Mouse (Mus musculus): ENCODE measurements around the gene Krt80. TPM values are rescaled to one million over a fixed set of nuclear protein-coding genes. Genes with fewer than 3 reads are reported as not detected.

Gene Krt80
- polyA plus RNA-seq, 1 experiment: 15.6 TPM

- H3K4me3 ChIP-seq (ENCODE audit: insufficient read depth, low read length): no peak overlapping the region
- no peak overlapping the region for H3K27ac ChIP-seq (ENCODE audit: insufficient read depth, low read depth, low read length)
- H3K4me1 ChIP-seq (ENCODE audit: control insufficient read depth, insufficient read depth, low read length): no peaks in the 10 kb centered on the region
- TF ChIP-seq POLR2A (IDR thresholded peaks at IDR 0.05; ENCODE audit: borderline replicate concordance, low read depth, low read length) (no peak), CTCF (IDR thresholded peaks at IDR 0.05; ENCODE audit: low read depth, low read length) (no peak)
These were observed 24.9 kb upstream of the Krt80 start for GRCm38 (mm10) chr15:101394908-101395307.

GRCm38 (mm10) chr15:101392251-101392650 lies 22.3 kb upstream of the Krt80 start:
- Histone ChIP-seq H3K27ac (ENCODE audit: insufficient read depth, low read depth, low read length) (no peak overlapping the region), H3K4me3 (ENCODE audit: insufficient read depth, low read length) (no peak overlapping the region), H3K4me1 (ENCODE audit: control insufficient read depth, insufficient read depth, low read length) (no peaks in the 10 kb centered on the region)
- no peak for TF ChIP-seq POLR2A (IDR thresholded peaks at IDR 0.05; ENCODE audit: borderline replicate concordance, low read depth, low read length)
- TF ChIP-seq CTCF (IDR thresholded peaks at IDR 0.05; ENCODE audit: low read depth, low read length): no peak

GRCm38 (mm10) chr15:101390203-101390602 lies 20.2 kb upstream of the Krt80 start:
- no peak overlapping the region for H3K4me3 ChIP-seq (ENCODE audit: insufficient read depth, low read length)
- no peaks in the 10 kb centered on the region for H3K4me1 ChIP-seq (ENCODE audit: control insufficient read depth, insufficient read depth, low read length)
- no peak overlapping the region for H3K27ac ChIP-seq (ENCODE audit: insufficient read depth, low read depth, low read length)
- TF ChIP-seq CTCF (IDR thresholded peaks at IDR 0.05; ENCODE audit: low read depth, low read length): no peak
- TF ChIP-seq POLR2A (IDR thresholded peaks at IDR 0.05; ENCODE audit: borderline replicate concordance, low read depth, low read length): no peak

- H3K4me3 ChIP-seq (ENCODE audit: insufficient read depth, low read length): no peak overlapping the region
- TF ChIP-seq POLR2A (IDR thresholded peaks at IDR 0.05; ENCODE audit: borderline replicate concordance, low read depth, low read length): no peak
- 0 out of 2 replicates have a peak, but pooled peaks have one; percentile 35 for TF ChIP-seq CTCF (IDR thresholded peaks at IDR 0.05; ENCODE audit: low read depth, low read length)
- H3K4me1 ChIP-seq (ENCODE audit: control insufficient read depth, insufficient read depth, low read length): no peaks in the 10 kb centered on the region
- H3K27ac ChIP-seq (ENCODE audit: insufficient read depth, low read depth, low read length): no peak overlapping the region
These were observed 18.1 kb upstream of the Krt80 start for GRCm38 (mm10) chr15:101388034-101388541.

- TF ChIP-seq CTCF (IDR thresholded peaks at IDR 0.05; ENCODE audit: low read depth, low read length) (peak; percentile 50), POLR2A (IDR thresholded peaks at IDR 0.05; ENCODE audit: borderline replicate concordance, low read depth, low read length) (no peak)
- Histone ChIP-seq H3K27ac (ENCODE audit: insufficient read depth, low read depth, low read length) (no peak overlapping the region), H3K4me1 (ENCODE audit: control insufficient read depth, insufficient read depth, low read length) (peaks cover 2% of the 10 kb centered on the region), H3K4me3 (ENCODE audit: insufficient read depth, low read length) (no peak overlapping the region)
These were observed 17.2 kb upstream of the Krt80 start for GRCm38 (mm10) chr15:101387176-101387575.

GRCm38 (mm10) chr15:101385064-101385463 lies 15.1 kb upstream of the Krt80 start:
- Histone ChIP-seq H3K27ac (ENCODE audit: insufficient read depth, low read depth, low read length) (no peak overlapping the region), H3K4me1 (ENCODE audit: control insufficient read depth, insufficient read depth, low read length) (peaks cover 9% of the 10 kb centered on the region), H3K4me3 (ENCODE audit: insufficient read depth, low read length) (no peak overlapping the region)
- no peak for TF ChIP-seq CTCF (IDR thresholded peaks at IDR 0.05; ENCODE audit: low read depth, low read length)
- TF ChIP-seq POLR2A (IDR thresholded peaks at IDR 0.05; ENCODE audit: borderline replicate concordance, low read depth, low read length): no peak

- TF ChIP-seq CTCF (IDR thresholded peaks at IDR 0.05; ENCODE audit: low read depth, low read length): no peak
- Histone ChIP-seq H3K4me1 (ENCODE audit: control insufficient read depth, insufficient read depth, low read length) (peaks cover 13% of the 10 kb centered on the region), H3K4me3 (ENCODE audit: insufficient read depth, low read length) (no peak overlapping the region)
These were observed 14.6 kb upstream of the Krt80 start for GRCm38 (mm10) chr15:101384610-101385009.

GRCm38 (mm10) chr15:101382811-101383210 lies 12.8 kb upstream of the Krt80 start:
- peaks cover 29% of the 10 kb centered on the region for H3K4me1 ChIP-seq (ENCODE audit: control insufficient read depth, insufficient read depth, low read length)
- H3K4me3 ChIP-seq (ENCODE audit: insufficient read depth, low read length): no peak overlapping the region
- H3K27ac ChIP-seq (ENCODE audit: insufficient read depth, low read depth, low read length): no peak overlapping the region
- no peak for TF ChIP-seq POLR2A (IDR thresholded peaks at IDR 0.05; ENCODE audit: borderline replicate concordance, low read depth, low read length)

More at GRCm38 (mm10) chr15:101384610-101385009, 14.6 kb upstream of the Krt80 start:
- H3K27ac ChIP-seq (ENCODE audit: insufficient read depth, low read depth, low read length): no peak overlapping the region

GRCm38 (mm10) chr15:101381758-101382157 lies 11.8 kb upstream of the Krt80 start:
- no peak overlapping the region for H3K4me3 ChIP-seq (ENCODE audit: insufficient read depth, low read length)
- TF ChIP-seq CTCF (IDR thresholded peaks at IDR 0.05; ENCODE audit: low read depth, low read length): no peak
- TF ChIP-seq POLR2A (IDR thresholded peaks at IDR 0.05; ENCODE audit: borderline replicate concordance, low read depth, low read length): no peak
- H3K27ac ChIP-seq (ENCODE audit: insufficient read depth, low read depth, low read length): no peak overlapping the region
- peaks cover 30% of the 10 kb centered on the region for H3K4me1 ChIP-seq (ENCODE audit: control insufficient read depth, insufficient read depth, low read length)

- TF ChIP-seq POLR2A (IDR thresholded peaks at IDR 0.05; ENCODE audit: borderline replicate concordance, low read depth, low read length) (no peak), CTCF (IDR thresholded peaks at IDR 0.05; ENCODE audit: low read depth, low read length) (no peak)
- Histone ChIP-seq H3K27ac (ENCODE audit: insufficient read depth, low read depth, low read length) (peak overlapping the region; percentile 27; the same call in 1 of the 2 replicates), H3K4me3 (ENCODE audit: insufficient read depth, low read length) (no peak overlapping the region), H3K4me1 (ENCODE audit: control insufficient read depth, insufficient read depth, low read length) (peaks cover 58% of the 10 kb centered on the region)
These were observed 8.7 kb upstream of the Krt80 start for GRCm38 (mm10) chr15:101378646-101379045.

- H3K4me1 ChIP-seq (ENCODE audit: control insufficient read depth, insufficient read depth, low read length): peaks cover 71% of the 10 kb centered on the region
- TF ChIP-seq POLR2A (IDR thresholded peaks at IDR 0.05; ENCODE audit: borderline replicate concordance, low read depth, low read length) (no peak), CTCF (IDR thresholded peaks at IDR 0.05; ENCODE audit: low read depth, low read length) (no peak)
- no peak overlapping the region for H3K27ac ChIP-seq (ENCODE audit: insufficient read depth, low read depth, low read length)
- H3K4me3 ChIP-seq (ENCODE audit: insufficient read depth, low read length): no peak overlapping the region
These were observed 6.8 kb upstream of the Krt80 start for GRCm38 (mm10) chr15:101376776-101377061.

Data from bone marrow macrophage, adult 2 months (primary cell).